Mouse (Mus musculus): ENCODE measurements around the gene Smim22. TPM values are rescaled to one million over a fixed set of nuclear protein-coding genes. Genes with fewer than 3 reads are reported as not detected.
A peak's percentile ranks its signal among the peaks of the same experiment; 100 is the strongest.

Smim22 gene
- polyA plus RNA-seq, 1 experiment from 2014 or later, result 4.8 TPM

DNA sequence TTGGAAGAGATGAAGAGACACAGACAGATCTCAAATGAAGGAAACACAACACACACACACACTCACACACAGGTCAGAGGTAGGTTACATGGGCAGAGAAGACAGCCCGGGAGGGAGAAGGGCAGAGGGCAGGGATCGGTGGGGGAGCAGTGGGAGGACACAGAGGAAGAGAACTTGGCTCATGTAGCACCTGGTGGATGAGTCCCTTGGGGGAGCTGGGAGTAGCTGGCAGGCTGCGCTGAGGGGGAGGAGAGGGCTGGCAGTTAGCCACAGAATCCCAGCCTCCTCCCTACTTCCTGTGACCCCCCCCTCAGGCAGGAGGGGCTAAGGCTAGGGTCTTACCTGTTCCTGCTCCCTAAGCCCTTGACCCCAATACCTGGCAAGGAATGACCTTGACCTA, 9.5 kb upstream of the Smim22 start, which contains the start of gene Sept12:
Sept12 (minus strand) TSS at position 300 of the 400 bp plus-strand sequence.
- DNase-seq (ENCODE audit: low spot score) (no peak), ATAC-seq (replicated peaks; ENCODE audit: low FRiP score) (no peak)
- Histone ChIP-seq H3K9me3 (ENCODE audit: control insufficient read depth, low read length) (no peaks in the 10 kb centered on the region), H3K27me3 (replicated peaks; ENCODE audit: control insufficient read depth, insufficient read depth, low read length) (no peaks in the 10 kb centered on the region), H3K36me3 (ENCODE audit: control insufficient read depth, insufficient read depth, low read length) (no peaks in the 10 kb centered on the region), H3K4me2 (no peak within 1 kb of the TSS), H3K9ac (ENCODE audit: low read depth, low read length) (no peak within 1 kb of the TSS), H3K27ac (ENCODE audit: low read depth, low read length) (no peak within 1 kb of the TSS), H3K4me3 (ENCODE audit: low read depth, low read length) (no peak within 1 kb of the TSS), H3K4me1 (replicated peaks; ENCODE audit: control insufficient read depth, insufficient read depth, low read length) (0 out of 2 replicates have a peak, but pooled peaks cover 2% of the 10 kb centered on the region)
- 45% methylated on average over 3 of the region's 3 CpGs for WGBS

GRCm38 (mm10) chr16:4998984-4999383, 8.1 kb upstream of the Smim22 start:
- no peaks in the 10 kb centered on the region for H3K27me3 ChIP-seq (replicated peaks; ENCODE audit: control insufficient read depth, insufficient read depth, low read length)
- no peak overlapping the region for H3K9ac ChIP-seq (ENCODE audit: low read depth, low read length)
- H3K36me3 ChIP-seq (ENCODE audit: control insufficient read depth, insufficient read depth, low read length), result no peaks in the 10 kb centered on the region
- no peak for ATAC-seq (replicated peaks; ENCODE audit: low FRiP score)
- H3K4me3 ChIP-seq (ENCODE audit: low read depth, low read length), result no peak overlapping the region
- no peak overlapping the region for H3K4me2 ChIP-seq
- DNase-seq (ENCODE audit: low spot score), result no peak
- H3K9me3 ChIP-seq (ENCODE audit: control insufficient read depth, low read length), result no peaks in the 10 kb centered on the region
- H3K4me1 ChIP-seq (replicated peaks; ENCODE audit: control insufficient read depth, insufficient read depth, low read length), result 0 out of 2 replicates have a peak, but pooled peaks cover 2% of the 10 kb centered on the region
- no peak overlapping the region for H3K27ac ChIP-seq (ENCODE audit: low read depth, low read length)
- 60% methylated on average over 1 of the region's 1 CpGs for WGBS

GRCm38 (mm10) chr16:5000611-5001010, 6.5 kb upstream of the Smim22 start:
- 0 out of 2 replicates have a peak, but pooled peaks cover 2% of the 10 kb centered on the region for H3K4me1 ChIP-seq (replicated peaks; ENCODE audit: control insufficient read depth, insufficient read depth, low read length)
- H3K9me3 ChIP-seq (ENCODE audit: control insufficient read depth, low read length), result no peaks in the 10 kb centered on the region
- ATAC-seq (replicated peaks; ENCODE audit: low FRiP score) (no peak), DNase-seq (ENCODE audit: low spot score) (no peak)
- H3K27me3 ChIP-seq (replicated peaks; ENCODE audit: control insufficient read depth, insufficient read depth, low read length), result no peaks in the 10 kb centered on the region
- H3K4me3 ChIP-seq (ENCODE audit: low read depth, low read length), result no peak overlapping the region
- H3K27ac ChIP-seq (ENCODE audit: low read depth, low read length), result no peak overlapping the region
- no peak overlapping the region for H3K4me2 ChIP-seq
- 70% methylated on average over 3 of the region's 3 CpGs for WGBS
- H3K36me3 ChIP-seq (ENCODE audit: control insufficient read depth, insufficient read depth, low read length), result no peaks in the 10 kb centered on the region
- no peak overlapping the region for H3K9ac ChIP-seq (ENCODE audit: low read depth, low read length)

GRCm38 (mm10) chr16:5007492-5007891, 404 bp downstream of the Smim22 start:
- Histone ChIP-seq H3K27me3 (replicated peaks; ENCODE audit: control insufficient read depth, insufficient read depth, low read length) (no peaks in the 10 kb centered on the region), H3K4me1 (replicated peaks; ENCODE audit: control insufficient read depth, insufficient read depth, low read length) (peaks cover 13% of the 10 kb centered on the region), H3K36me3 (ENCODE audit: control insufficient read depth, insufficient read depth, low read length) (no peaks in the 10 kb centered on the region), H3K4me3 (ENCODE audit: low read depth, low read length) (no peak overlapping the region), H3K27ac (ENCODE audit: low read depth, low read length) (no peak overlapping the region; the same call in 1 of the 2 replicates), H3K9me3 (ENCODE audit: control insufficient read depth, low read length) (no peaks in the 10 kb centered on the region), H3K4me2 (no peak overlapping the region), H3K9ac (ENCODE audit: low read depth, low read length) (no peak overlapping the region)
- DNase-seq (ENCODE audit: low spot score) (no peak), ATAC-seq (replicated peaks; ENCODE audit: low FRiP score) (no peak; the same call in 1 of the 2 replicates)
- WGBS, result 52% methylated on average over 6 of the region's 6 CpGs

DNA sequence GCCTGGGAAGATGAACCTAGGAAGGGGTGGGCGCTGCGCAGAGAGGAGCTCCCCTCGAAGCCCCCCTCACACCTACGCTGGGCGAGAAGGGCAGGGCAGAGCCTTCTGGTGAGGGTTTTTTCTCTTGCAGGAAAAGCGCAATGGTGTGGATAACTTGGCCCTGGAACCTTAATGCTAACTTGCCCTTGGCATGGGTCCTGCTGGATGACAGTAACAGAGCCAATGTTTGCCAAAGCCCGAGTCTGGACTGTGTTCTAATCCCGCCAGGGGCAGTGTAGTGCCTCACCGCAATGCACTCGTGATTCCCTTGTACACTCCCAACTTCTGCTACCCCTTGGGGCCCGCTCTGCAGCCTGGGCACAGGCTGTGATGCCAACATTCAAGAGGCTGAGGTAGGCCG, 988 bp downstream of the Smim22 start:
- H3K27me3 ChIP-seq (replicated peaks; ENCODE audit: control insufficient read depth, insufficient read depth, low read length), result no peaks in the 10 kb centered on the region
- ATAC-seq (replicated peaks; ENCODE audit: low FRiP score), result no peak
- 80% methylated on average over 12 of the region's 12 CpGs for WGBS
- no peaks in the 10 kb centered on the region for H3K9me3 ChIP-seq (ENCODE audit: control insufficient read depth, low read length)
- H3K4me3 ChIP-seq (ENCODE audit: low read depth, low read length), result no peak overlapping the region
- no peak overlapping the region for H3K9ac ChIP-seq (ENCODE audit: low read depth, low read length)
- H3K4me2 ChIP-seq, result no peak overlapping the region
- no peaks in the 10 kb centered on the region for H3K36me3 ChIP-seq (ENCODE audit: control insufficient read depth, insufficient read depth, low read length)
- DNase-seq (ENCODE audit: low spot score), result no peak
- peak overlapping the region; percentile 4; the same call in 1 of the 2 replicates for H3K27ac ChIP-seq (ENCODE audit: low read depth, low read length)
- H3K4me1 ChIP-seq (replicated peaks; ENCODE audit: control insufficient read depth, insufficient read depth, low read length), result peaks cover 17% of the 10 kb centered on the region

- Histone ChIP-seq H3K27me3 (replicated peaks; ENCODE audit: control insufficient read depth, insufficient read depth, low read length) (no peaks in the 10 kb centered on the region), H3K4me2 (peak overlapping the region; percentile 16; the same call in 1 of the 2 replicates), H3K9ac (ENCODE audit: low read depth, low read length) (no peak overlapping the region), H3K9me3 (ENCODE audit: control insufficient read depth, low read length) (no peaks in the 10 kb centered on the region), H3K27ac (ENCODE audit: low read depth, low read length) (no peak overlapping the region), H3K4me1 (replicated peaks; ENCODE audit: control insufficient read depth, insufficient read depth, low read length) (peaks cover 17% of the 10 kb centered on the region), H3K36me3 (ENCODE audit: control insufficient read depth, insufficient read depth, low read length) (peaks cover 7% of the 10 kb centered on the region; the same call in 1 of the 2 replicates), H3K4me3 (ENCODE audit: low read depth, low read length) (no peak overlapping the region)
- 85% methylated on average over 10 of the region's 10 CpGs for WGBS
- DNase-seq (ENCODE audit: low spot score) (no peak), ATAC-seq (replicated peaks; ENCODE audit: low FRiP score) (no peak)
Observed at GRCm38 (mm10) chr16:5010371-5010935, 3.4 kb downstream of the Smim22 start.

DNA sequence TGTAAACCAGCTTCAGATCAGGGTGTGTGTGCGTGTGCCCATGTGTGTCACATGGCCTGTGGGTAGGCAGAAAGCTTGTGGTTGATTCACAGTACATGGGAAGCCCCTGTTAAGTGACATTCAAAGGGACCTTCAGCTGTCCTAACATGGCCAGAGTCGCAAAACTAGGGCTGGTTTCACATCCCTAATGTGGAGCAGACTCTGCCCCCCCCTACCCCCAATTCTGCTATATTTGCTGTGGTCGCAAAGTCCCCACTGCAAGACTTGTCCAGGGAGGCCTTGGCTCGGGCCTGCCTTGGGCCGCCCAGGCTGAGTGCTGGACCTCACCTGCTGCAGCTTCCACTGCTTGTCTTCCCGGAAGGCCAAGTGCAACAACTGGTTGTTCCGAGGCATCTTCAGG, 4.2 kb downstream of the Smim22 start:
- ATAC-seq (replicated peaks; ENCODE audit: low FRiP score) (no peak), DNase-seq (ENCODE audit: low spot score) (no peak)
- Histone ChIP-seq H3K36me3 (ENCODE audit: control insufficient read depth, insufficient read depth, low read length) (peaks cover 8% of the 10 kb centered on the region), H3K9me3 (ENCODE audit: control insufficient read depth, low read length) (no peaks in the 10 kb centered on the region), H3K27me3 (replicated peaks; ENCODE audit: control insufficient read depth, insufficient read depth, low read length) (no peaks in the 10 kb centered on the region), H3K4me1 (replicated peaks; ENCODE audit: control insufficient read depth, insufficient read depth, low read length) (peaks cover 17% of the 10 kb centered on the region), H3K27ac (ENCODE audit: low read depth, low read length) (no peak overlapping the region), H3K4me2 (no peak overlapping the region), H3K4me3 (ENCODE audit: low read depth, low read length) (no peak overlapping the region), H3K9ac (ENCODE audit: low read depth, low read length) (no peak overlapping the region)
- WGBS, result 57% methylated on average over 7 of the region's 7 CpGs

DNA sequence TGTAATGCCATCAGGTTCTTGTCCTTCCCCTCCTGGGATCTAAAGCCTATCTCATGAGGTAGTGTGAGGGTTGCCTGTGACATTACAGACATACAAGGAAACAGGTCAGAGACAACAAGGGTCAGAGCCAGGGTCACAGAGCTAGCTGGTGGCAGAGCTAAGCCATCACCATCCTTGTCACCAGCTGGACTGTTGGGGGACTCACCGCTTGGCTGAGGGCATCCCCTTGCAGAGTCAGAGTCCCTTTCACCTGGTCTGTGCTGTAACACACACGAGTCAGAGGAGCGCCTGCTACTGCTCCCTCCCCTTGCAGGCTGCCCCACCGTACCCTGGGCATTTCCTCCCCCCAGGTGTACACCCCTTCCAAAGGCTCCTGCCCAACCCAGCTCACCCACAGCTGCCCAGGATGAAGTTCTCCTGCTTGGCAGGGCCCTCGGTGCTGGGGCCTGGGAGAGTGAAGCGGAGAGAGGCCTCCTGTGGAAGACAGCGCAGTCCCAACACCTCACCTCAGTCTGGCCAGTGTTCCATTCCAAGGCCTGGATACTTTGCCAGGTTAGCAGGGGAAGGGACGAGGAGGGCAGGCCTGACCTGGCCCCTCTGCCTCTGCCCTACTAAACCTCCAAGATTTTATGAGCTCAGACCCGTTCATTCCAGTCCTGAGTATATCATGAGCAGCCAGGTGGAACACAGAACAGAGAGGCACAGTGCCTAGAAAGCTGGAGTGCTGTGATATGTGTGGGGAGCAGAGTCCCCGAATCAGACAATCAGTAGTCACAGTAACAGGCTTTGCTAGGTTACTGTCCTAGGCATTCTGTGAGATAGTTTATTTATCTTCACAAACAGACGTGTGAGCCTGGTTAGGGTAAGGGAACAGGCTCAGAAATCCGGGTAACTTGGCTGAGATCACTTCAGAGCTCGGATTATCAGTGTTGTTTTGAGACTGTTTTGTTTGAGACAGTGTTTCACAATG, 5.2 kb downstream of the Smim22 start:
- peak overlapping the region; percentile 98 for H3K4me2 ChIP-seq
- H3K27me3 ChIP-seq (replicated peaks; ENCODE audit: control insufficient read depth, insufficient read depth, low read length), result no peaks in the 10 kb centered on the region
- H3K4me1 ChIP-seq (replicated peaks; ENCODE audit: control insufficient read depth, insufficient read depth, low read length), result peaks cover 17% of the 10 kb centered on the region
- ATAC-seq (replicated peaks; ENCODE audit: low FRiP score) (peak; percentile 81), DNase-seq (ENCODE audit: low spot score) (no peak)
- peak overlapping the region; percentile 2; the same call in 1 of the 2 replicates for H3K27ac ChIP-seq (ENCODE audit: low read depth, low read length)
- H3K9ac ChIP-seq (ENCODE audit: low read depth, low read length), result peak overlapping the region; percentile 63
- H3K36me3 ChIP-seq (ENCODE audit: control insufficient read depth, insufficient read depth, low read length), result peaks cover 12% of the 10 kb centered on the region
- WGBS, result 42% methylated on average over 13 of the region's 13 CpGs
- H3K9me3 ChIP-seq (ENCODE audit: control insufficient read depth, low read length), result no peaks in the 10 kb centered on the region
- H3K4me3 ChIP-seq (ENCODE audit: low read depth, low read length), result peak overlapping the region; percentile 66
